Mouse (Mus musculus): Measurements from ENCODE around the gene Tjap1.

Gene Tjap1

GRCm38 (mm10) chr17:46282483-46283123 lies at the start of gene Tjap1:
Gene Tjap1 (minus strand): TSS chr17:46283026.
- peak; percentile 90 for DNase-seq (ENCODE audit: low read depth, low spot score)

GRCm38 (mm10) chr17:46328723-46329122 lies 45.9 kb upstream of the Tjap1 start:
- DNase-seq (ENCODE audit: low read depth, low spot score), result peak; percentile 39

GRCm38 (mm10) chr17:46327906-46328534 lies 45.2 kb upstream of the Tjap1 start, which contains the start of gene Abcc10:
Gene Abcc10 (minus strand): TSS chr17:46328352.
- DNase-seq (ENCODE audit: low read depth, low spot score), result peak; percentile 96

- peak; percentile 49 for DNase-seq (ENCODE audit: low read depth, low spot score)
Measured at GRCm38 (mm10) chr17:46327413-46327905, 44.6 kb upstream of the Tjap1 start.

GRCm38 (mm10) chr17:46322046-46322823 lies 39.4 kb upstream of the Tjap1 start:
- no peak for DNase-seq (ENCODE audit: low read depth, low spot score)

- no peak for DNase-seq (ENCODE audit: low read depth, low spot score)
Measured at GRCm38 (mm10) chr17:46320492-46320891, 37.7 kb upstream of the Tjap1 start.

GRCm38 (mm10) chr17:46315813-46316212 lies 33.0 kb upstream of the Tjap1 start:
- DNase-seq (ENCODE audit: low read depth, low spot score), result peak; percentile 47

- DNase-seq (ENCODE audit: low read depth, low spot score), result no peak
Measured at GRCm38 (mm10) chr17:46313135-46313715, 30.4 kb upstream of the Tjap1 start.

GRCm38 (mm10) chr17:46310515-46310914 lies 27.7 kb upstream of the Tjap1 start:
- DNase-seq (ENCODE audit: low read depth, low spot score), result no peak

GRCm38 (mm10) chr17:46309835-46310234 lies 27.0 kb upstream of the Tjap1 start:
- no peak for DNase-seq (ENCODE audit: low read depth, low spot score)

- DNase-seq (ENCODE audit: low read depth, low spot score), result no peak
Measured at GRCm38 (mm10) chr17:46306956-46307355, 24.1 kb upstream of the Tjap1 start.

GRCm38 (mm10) chr17:46304184-46304583 lies 21.4 kb upstream of the Tjap1 start:
- DNase-seq (ENCODE audit: low read depth, low spot score), result no peak

- DNase-seq (ENCODE audit: low read depth, low spot score), result no peak
Measured at GRCm38 (mm10) chr17:46301892-46302291, 19.1 kb upstream of the Tjap1 start.

- peak; percentile 92 for DNase-seq (ENCODE audit: low read depth, low spot score)
Measured at GRCm38 (mm10) chr17:46298220-46298913, 15.5 kb upstream of the Tjap1 start.

GRCm38 (mm10) chr17:46297364-46298219 lies 14.8 kb upstream of the Tjap1 start, which contains the start of gene Dlk2:
Gene Dlk2 (plus strand): TSS chr17:46297421.
- no peak for DNase-seq (ENCODE audit: low read depth, low spot score)

GRCm38 (mm10) chr17:46297028-46297363 lies 14.2 kb upstream of the Tjap1 start:
- no peak for DNase-seq (ENCODE audit: low read depth, low spot score)

GRCm38 (mm10) chr17:46296601-46297000 lies 13.8 kb upstream of the Tjap1 start:
- DNase-seq (ENCODE audit: low read depth, low spot score), result no peak

GRCm38 (mm10) chr17:46287678-46288095 lies 4.9 kb upstream of the Tjap1 start:
- peak; percentile 90 for DNase-seq (ENCODE audit: low read depth, low spot score)

GRCm38 (mm10) chr17:46285407-46285806 lies 2.6 kb upstream of the Tjap1 start:
- DNase-seq (ENCODE audit: low read depth, low spot score), result no peak

- DNase-seq (ENCODE audit: low read depth, low spot score), result no peak
Measured at GRCm38 (mm10) chr17:46284653-46285052, 1.8 kb upstream of the Tjap1 start.
